Mouse (Mus musculus) CH12F3 (cell line): ENCODE measurements around the gene Dyrk1a.

Source experiments
- in situ Hi-C: fragments of 300-500 bp; cut with MboI; formaldehyde crosslinking; loops from 2 replicates; pipeline ENCODE4 v1.14.3; 2020; ENCODE audit warnings: low sequenced_read_pairs

The Dyrk1a gene

DNA sequence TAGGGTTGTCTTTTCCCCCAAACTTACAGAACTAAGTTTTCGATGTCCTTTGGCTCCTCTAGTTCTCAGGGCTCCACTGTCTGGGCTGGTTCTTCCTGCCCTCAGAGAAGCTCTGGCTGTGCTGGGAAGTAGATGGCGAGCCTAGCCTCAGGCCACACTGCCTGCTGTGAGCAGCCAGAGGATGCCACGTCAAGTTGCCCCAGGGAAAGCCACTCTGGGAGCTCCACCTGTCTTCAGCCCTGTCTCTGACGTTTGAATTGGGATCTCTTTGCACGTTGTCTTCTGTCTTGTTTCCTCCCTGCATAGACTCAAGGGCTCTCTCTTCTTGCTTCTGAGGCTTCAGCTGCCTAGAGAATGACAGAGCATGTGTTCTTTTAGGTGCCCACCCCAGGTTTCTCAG lies 57.9 kb downstream of the Dyrk1a start:
- in situ Hi-C loops = no loop called here

- in situ Hi-C loops = no loop called here
Observed at GRCm38 (mm10) chr16:94628976-94629729, 59.3 kb downstream of the Dyrk1a start.

DNA sequence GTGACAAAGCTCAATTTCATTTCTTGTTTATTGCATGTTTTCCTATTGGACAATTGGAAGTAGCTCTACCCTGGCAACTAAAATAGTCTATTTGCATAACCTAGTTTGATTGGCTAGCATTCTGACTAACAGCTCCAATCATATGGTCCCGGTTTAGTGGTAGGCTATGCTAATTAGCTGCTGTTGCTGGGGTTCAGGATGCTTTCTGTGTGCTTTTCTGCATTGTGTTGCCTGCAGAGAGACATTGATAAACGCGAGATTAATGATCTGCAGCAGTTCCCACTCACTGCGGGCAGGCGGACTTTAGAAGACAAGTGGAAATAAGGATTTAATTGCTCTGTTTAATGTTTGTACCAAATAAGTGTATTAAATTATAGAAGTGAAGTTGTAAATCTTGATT lies 62.2 kb downstream of the Dyrk1a start:
- in situ Hi-C loops = no loop called here

DNA sequence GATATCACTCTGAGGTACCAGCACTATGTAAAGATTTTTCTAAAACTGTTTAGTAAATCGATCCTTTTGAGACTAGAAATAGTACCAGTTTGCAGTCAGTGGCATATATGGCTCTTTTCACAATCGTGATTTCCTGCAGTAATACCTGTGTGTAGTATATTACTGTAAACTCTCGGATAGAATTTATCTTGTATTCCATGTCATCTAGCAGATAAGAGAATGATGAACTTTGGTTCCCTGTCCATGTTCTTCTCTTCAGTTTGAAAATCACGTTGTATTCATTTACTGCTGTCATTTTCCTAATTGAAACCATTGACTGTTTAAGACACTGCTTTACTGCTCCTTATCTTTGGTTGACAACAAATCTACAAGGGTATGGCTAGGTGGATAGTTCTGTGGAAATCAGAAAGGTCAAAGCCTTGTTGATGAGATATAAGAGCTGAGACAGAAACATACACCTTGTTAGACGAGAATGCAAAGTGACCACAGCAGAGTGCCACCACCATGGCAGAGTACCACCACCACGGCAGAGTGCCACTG lies 62.7 kb downstream of the Dyrk1a start:
- in situ Hi-C loops = no loop called here

GRCm38 (mm10) chr16:94633012-94633411 lies 63.2 kb downstream of the Dyrk1a start:
- in situ Hi-C loops = no loop called here

DNA sequence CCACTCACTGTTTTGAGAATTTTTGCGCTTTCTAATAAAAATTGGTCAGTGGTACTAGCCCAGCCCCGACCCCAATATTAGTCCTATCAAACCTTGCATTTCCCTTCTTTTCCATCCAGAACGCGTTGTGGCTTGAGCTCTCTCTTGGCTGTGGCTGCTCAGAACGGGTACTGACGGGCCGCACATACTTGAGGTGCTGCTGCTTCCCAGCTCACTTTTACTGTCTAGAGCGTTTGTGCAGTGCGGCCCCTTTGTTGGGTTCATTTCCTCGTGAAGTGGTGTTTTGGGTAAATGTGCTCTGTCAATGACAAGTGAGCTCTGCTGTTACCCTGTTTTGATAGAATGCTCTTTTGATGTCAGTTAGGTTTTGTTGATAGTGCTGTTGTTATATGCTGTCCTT lies 67.6 kb downstream of the Dyrk1a start:
- in situ Hi-C loops = no loop called here

DNA sequence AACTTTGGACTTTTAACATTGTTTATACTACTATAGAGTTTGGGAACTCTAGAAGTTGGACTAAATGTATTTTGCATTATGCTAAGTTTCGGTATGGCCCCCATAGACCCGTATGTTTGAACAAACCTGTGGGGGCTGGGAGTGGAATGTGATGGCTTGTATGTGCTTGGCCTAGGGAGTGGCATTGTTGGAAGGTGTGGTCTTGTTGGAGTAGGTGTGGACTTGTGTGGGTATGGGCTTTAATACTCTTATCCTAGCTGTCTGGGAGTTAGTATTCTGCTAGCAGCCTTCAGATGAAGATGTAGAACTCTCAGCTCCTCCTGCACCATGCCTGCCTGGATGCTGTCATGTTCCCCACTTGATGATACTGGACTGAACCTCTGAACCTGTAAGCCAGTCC lies 72.0 kb downstream of the Dyrk1a start:
- in situ Hi-C loops = no loop called here

GRCm38 (mm10) chr16:94647153-94647552 lies 77.3 kb downstream of the Dyrk1a start:
- in situ Hi-C loops = no loop called here

GRCm38 (mm10) chr16:94647925-94648324 lies 78.1 kb downstream of the Dyrk1a start:
- in situ Hi-C loops = no loop called here

DNA sequence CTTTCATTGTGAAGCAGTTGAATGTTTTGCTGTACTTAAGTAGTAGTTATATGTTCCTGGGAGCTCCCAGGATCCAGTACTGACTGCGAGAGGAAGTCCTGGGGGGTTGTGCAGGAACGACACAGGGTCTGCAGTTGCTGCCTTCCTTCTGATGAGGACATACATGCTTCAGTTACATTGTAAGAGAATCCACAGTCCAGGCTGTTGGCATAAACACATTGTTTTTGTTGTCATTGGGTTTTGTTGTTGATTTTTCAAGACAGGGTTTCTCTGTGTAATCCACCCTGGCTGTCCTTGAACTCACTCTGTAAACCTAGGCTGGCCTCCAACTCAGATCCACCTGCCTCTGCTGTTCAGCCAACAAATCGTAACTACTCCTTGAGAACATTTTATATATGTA lies 80.1 kb downstream of the Dyrk1a start:
- in situ Hi-C loops = no loop called here

DNA sequence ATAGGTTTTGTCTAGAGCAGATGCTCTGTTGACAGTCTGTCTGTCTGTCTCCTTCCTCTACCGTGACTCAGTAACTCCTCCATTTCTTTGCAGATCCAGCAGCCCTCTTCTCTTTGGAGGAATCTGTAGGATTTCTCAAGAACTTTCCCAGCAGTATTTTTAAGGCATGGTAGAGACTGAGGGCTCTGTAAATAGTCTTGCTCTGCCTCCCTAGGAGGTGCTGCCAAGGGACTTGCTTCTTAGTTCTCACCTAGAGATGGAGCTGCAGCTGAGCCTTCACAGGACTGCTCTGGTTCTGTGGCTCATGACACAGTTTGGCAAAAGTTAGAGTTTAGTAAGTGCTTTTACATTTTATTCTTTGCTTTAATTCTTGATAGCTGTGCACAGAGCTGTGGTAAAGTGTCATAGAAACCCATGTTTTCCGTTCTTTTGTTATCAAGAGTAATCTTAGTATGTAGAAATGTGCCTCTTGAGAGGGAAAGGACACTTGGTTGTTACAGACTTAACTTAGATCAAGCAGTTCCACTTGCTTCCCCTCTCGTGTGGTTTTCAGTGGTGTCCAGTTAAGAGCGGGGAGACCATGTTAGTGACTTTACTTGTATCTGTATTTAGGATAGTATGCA lies 82.4 kb downstream of the Dyrk1a start:
- in situ Hi-C loops = no loop called here

GRCm38 (mm10) chr16:94655083-94655482 lies 85.3 kb downstream of the Dyrk1a start:
- in situ Hi-C loops = no loop called here

DNA sequence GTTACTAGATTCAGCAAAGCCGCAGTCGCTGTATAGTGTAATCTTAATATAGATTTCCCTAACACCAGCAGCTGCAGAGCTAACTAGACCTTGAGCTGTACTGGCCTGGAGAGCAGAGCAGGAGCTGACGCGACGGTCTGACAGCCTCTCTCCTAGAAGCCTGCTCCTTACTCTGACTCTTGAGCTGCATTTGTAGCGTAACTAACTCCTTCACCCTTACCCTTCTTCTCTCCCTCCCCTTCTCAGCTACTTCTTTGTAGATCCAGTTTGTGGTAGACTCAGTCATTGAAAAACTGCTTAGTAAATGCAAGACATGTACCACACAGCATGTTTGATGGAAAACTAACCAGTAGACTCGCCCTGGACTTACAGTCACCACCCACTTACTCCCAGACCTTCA lies 87.1 kb downstream of the Dyrk1a start:
- in situ Hi-C loops = no loop called here

DNA sequence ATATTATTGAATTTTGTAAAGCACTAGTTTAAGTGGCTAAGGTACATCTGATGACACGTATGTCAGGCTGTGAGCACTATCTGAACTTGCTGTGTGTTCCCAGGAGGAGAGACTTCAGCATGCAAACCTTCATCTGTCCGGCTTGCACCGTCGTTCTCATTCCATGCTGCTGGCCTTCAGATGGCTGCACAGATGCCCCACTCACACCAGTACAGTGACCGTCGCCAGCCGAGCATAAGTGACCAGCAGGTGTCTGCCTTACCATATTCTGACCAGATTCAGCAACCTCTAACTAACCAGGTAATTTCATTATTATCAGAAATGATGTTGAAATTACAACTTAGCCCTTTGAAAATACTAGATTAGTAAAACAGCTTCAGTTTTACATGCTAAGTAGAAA lies 89.6 kb downstream of the Dyrk1a start:
- in situ Hi-C loops = no loop called here

DNA sequence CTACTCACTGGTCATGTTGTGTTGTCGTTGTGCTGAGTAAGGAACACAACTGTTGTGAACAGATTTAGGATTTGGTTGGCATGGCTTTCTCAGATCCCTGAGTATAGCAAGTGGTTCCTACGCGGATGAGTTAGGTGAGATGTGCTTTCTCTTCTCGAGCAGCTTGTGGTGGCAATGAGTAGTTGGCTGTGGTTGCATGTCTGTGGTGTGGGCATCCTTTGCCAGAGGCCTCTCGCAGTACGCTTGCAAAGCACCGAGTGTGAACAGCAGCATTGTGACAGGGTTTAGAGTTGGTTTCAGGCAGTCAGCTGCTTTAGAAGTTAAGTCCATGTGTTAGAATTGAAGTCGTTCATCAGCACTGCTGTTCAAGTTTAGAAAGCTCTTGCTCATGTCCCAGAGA lies 90.4 kb downstream of the Dyrk1a start:
- in situ Hi-C loops = no loop called here

GRCm38 (mm10) chr16:94667557-94667956 lies 97.7 kb downstream of the Dyrk1a start:
- in situ Hi-C loops = no loop called here

GRCm38 (mm10) chr16:94671313-94671712 lies 101.5 kb downstream of the Dyrk1a start:
- in situ Hi-C loops = no loop called here

DNA sequence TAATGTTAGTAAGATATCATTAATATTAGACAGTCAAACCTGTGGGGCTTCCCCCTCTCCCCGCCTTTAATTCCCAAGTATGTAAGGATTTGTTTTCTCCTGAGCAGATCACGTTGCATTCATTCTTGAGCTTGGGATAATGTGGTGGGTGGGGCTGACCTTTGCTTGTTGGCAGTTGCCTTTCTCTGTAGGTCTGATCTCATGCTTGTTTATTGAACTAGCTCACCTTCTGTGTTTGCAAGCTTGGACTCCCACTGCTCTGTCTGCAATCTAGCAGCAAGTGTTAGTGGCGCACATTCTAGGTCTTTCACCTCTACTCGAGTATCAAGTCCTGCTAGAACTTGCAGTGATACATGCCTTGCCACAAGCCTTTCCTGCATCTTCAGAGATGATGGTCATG lies 111.1 kb downstream of the Dyrk1a start:
- in situ Hi-C loops = no loop called here

GRCm38 (mm10) chr16:94681760-94682159 lies 112.0 kb downstream of the Dyrk1a start:
- in situ Hi-C loops = no loop called here

DNA sequence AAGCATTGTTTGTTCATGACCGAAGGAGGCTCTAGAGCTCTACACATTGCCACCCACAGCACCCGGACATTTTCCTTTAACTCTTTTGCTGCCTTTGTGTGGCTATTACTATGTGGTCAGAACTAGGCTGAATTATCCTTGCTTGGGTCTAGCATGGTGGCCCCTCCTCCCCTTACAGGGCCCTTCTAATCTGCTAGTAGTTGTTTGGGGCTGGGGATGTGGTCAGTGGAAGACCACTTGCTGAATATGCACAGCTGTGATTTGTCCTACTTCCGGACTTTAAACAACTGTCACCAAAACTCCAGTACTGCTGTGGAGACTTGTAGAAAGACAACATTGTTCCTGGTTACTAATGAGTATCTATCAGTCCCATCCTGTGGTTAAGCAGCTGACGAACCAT lies 114.2 kb downstream of the Dyrk1a start:
- in situ Hi-C loops = no loop called here

DNA sequence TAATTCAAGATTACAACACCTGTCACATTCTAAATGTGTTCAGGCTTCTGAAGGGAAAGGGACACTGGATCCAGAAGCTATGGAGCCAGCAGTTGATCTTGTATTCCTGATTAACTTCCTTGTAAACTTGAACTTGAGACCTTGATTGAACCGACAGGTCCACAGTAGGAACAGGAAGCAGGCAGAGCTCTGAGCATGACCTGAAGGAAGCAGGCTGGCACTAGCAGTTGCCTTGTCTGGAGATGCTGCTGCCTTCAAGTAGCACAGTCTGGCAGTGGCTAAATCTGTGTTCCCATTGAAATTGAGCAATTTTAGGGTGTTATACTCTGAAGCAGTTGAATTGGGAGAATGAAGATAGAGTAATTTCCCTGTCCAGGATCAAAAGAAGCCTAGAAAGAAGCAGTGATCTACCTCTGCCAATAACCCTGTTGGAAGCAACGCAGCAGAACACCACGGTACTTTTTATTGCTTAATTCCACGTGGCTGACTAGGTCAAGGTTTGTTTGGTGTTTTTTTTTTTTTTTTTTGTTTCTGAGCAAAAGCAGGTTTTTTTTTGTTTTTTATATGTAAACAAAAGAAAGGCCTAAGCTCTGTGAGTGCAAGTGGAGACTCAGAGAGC lies 124.0 kb downstream of the Dyrk1a start:
- in situ Hi-C loops = no loop called here

GRCm38 (mm10) chr16:94697553-94697952 lies 127.7 kb downstream of the Dyrk1a start:
- in situ Hi-C loops = no loop called here
